Mouse (Mus musculus) left cerebral cortex, adult 6 months (tissue): ENCODE measurements around the gene Olfr538. TPM values are rescaled to one million over a fixed set of nuclear protein-coding genes. Genes with fewer than 3 reads are reported as not detected.

Experiments
- long read RNA-seq, 2 experiments: library from polyadenylated mRNA; unstranded; transcript quantifications; one replicate each; pipeline ENCODE4 v2.0.0; 2019 to 2020
- polyA plus RNA-seq: library from polyadenylated mRNA; unstranded; fragments of <200 nt; fragmentation: Nextera tagmentation; gene quantifications from 2 replicates; pipeline ENCODE4 v1.2.3, GENCODE M21; 2021

The Olfr538 gene
- not detected in 2 replicates for polyA plus RNA-seq
- long read RNA-seq, experiment 1: 0 reads
- long read RNA-seq, experiment 2: 0 reads

DNA sequence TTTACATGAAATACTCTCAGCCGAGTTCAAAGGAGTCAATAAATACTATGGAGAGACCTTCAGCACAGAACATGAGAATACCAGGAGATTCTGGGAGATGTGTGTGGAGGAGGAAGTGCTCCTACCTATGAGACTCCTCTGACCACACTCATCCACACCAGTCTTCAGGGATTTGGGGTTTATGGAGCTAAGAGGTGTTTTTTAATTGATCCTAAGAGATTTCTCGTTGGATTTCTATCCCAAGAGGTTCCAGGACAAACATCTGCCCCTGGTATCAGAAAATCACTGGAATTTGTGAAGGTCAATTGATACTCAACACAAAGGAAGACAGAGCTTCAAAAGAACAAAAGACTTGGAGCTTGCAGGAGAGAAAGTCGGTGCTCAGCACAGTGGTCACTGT lies at the start of gene Olfr538:
TSS of gene Olfr538 (plus strand) at position 301 of the 400 bp plus-strand sequence.

DNA sequence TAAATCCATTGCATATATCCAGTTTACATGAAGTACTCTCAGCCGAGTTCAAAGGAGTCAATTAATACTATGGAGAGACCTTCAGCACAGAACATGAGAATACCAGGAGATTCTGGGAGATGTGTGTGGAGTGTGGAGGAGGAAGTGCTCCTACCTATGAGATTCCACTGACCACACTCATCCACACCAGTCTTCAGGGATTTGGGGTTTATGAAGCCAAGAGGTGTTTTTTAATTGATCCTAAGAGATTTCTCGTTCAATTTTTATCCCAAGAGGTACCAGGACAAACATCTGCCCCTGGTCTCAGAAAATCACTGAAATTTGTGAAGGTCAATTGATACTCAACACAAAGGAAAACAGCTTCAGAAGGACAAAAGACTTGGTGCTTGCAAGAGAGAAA lies 33.3 kb downstream of the Olfr538 start, which contains the start of gene Olfr46:
TSS of gene Olfr46 (plus strand) at position 301 of the 400 bp plus-strand sequence.

Other genes starting within 250 kb of the Olfr538 start
- not detected in 2 replicates for gene Olfr525, start 247.0 kb upstream of the Olfr538 start, polyA plus RNA-seq
- not detected in 2 replicates for gene Olfr527, start 233.9 kb upstream of the Olfr538 start, polyA plus RNA-seq
- not detected in 2 replicates for gene Olfr60, start 206.2 kb upstream of the Olfr538 start, polyA plus RNA-seq
- not detected in 2 replicates for gene Olfr530, start 191.6 kb upstream of the Olfr538 start, polyA plus RNA-seq
- not detected in 2 replicates for gene Olfr531, start 165.0 kb upstream of the Olfr538 start, polyA plus RNA-seq
- gene Olfr532, start 146.2 kb upstream of the Olfr538 start, polyA plus RNA-seq: not detected in 2 replicates
- gene Olfr533, start 104.5 kb upstream of the Olfr538 start, polyA plus RNA-seq: not detected in 2 replicates
- gene Olfr535, start 83.7 kb upstream of the Olfr538 start, polyA plus RNA-seq: not detected in 2 replicates
- gene Olfr536, start 60.5 kb upstream of the Olfr538 start, polyA plus RNA-seq: not detected in 2 replicates
- gene Olfr46, start 33.4 kb downstream of the Olfr538 start, polyA plus RNA-seq: not detected in 2 replicates
- gene Olfr61, start 61.1 kb downstream of the Olfr538 start, polyA plus RNA-seq: not detected in 2 replicates
- not detected in 2 replicates for gene Olfr53, start 78.6 kb downstream of the Olfr538 start, polyA plus RNA-seq
- gene Olfr539, start 92.0 kb downstream of the Olfr538 start, polyA plus RNA-seq: 0.18 and 0.56 TPM in 2 replicates
- gene Olfr45, start 114.1 kb downstream of the Olfr538 start, polyA plus RNA-seq: not detected in 2 replicates
- gene Olfr541, start 129.4 kb downstream of the Olfr538 start, polyA plus RNA-seq: not detected in 2 replicates
- 0.67 and 1.3 TPM in 2 replicates for gene Cyp2e1, start 195.9 kb downstream of the Olfr538 start, polyA plus RNA-seq
- gene Syce1, start 220.0 kb downstream of the Olfr538 start, polyA plus RNA-seq: 0.13 TPM in 1 of 2 replicates, not detected in the other